Mouse (Mus musculus): ENCODE data around the gene Hace1. TPM values are rescaled to one million over a fixed set of nuclear protein-coding genes. Genes with fewer than 3 reads are reported as not detected.

Gene Hace1
- total RNA-seq, 2 experiments from 2014 or later = 10.3 to 13.1 TPM

- intact Hi-C loops (cut with DNase I) = no loop called here
Observed at GRCm38 (mm10) chr10:45695522-45695921, 117.9 kb downstream of the Hace1 start.

GRCm38 (mm10) chr10:45698930-45699329 lies 121.3 kb downstream of the Hace1 start:
- intact Hi-C loops (cut with DNase I) = no loop called here
- DNase-seq = no peak

More at GRCm38 (mm10) chr10:45695522-45695921, 117.9 kb downstream of the Hace1 start:
- DNase-seq = no peak

GRCm38 (mm10) chr10:45706849-45707248 lies 129.2 kb downstream of the Hace1 start:
- no peak for DNase-seq
- intact Hi-C loops (cut with DNase I) = no loop called here

- intact Hi-C loops (cut with DNase I) = no loop called here
- no peak for DNase-seq
Observed at GRCm38 (mm10) chr10:45710848-45711247, 133.2 kb downstream of the Hace1 start.

- DNase-seq = no peak
- intact Hi-C loops (cut with DNase I) = no loop called here
Observed at GRCm38 (mm10) chr10:45711348-45711747, 133.7 kb downstream of the Hace1 start.

Small RNAs within 50 kb of the gene (microRNA-seq; reads per million reads assigned to microRNA genes)
- gene Gm27731 = 0 reads per million in 2 experiments

Other genes starting within 250 kb of the Hace1 start
- gene Bves, start 242.1 kb upstream of the Hace1 start, total RNA-seq (2021) = 10 to 100 TPM; 47.9 to 50.7 TPM
- gene Lin28b, start 91.4 kb upstream of the Hace1 start, total RNA-seq (2021) = under 1 TPM; 0.45 to 0.65 TPM